Comparison of ENCODE assay signal across 12 mouse cellular contexts in the genomic region with DNA sequence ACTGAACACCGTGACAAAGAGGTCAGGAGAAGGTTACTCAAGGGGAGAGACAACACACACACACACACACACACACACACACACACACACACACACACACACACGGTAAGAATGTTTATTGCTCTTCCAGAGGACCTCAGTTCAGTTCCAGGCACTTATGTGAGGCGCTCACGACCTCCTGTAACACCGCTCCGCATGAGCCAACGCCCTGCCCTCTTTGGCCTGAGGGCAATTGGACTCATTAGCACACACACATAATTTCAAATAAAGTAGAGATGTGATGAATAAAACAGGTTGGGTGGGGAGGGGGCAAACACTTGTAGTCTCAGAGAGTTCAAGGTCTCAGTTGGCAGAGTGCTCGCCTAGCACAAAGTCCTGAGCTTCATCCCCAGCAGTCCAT. TPM values are rescaled to one million over a fixed set of nuclear protein-coding genes. Genes with fewer than 3 reads are reported as not detected.
A peak's percentile ranks its signal among the peaks of the same experiment; 100 is the strongest.
DNase-seq lines count a peak whose midpoint lies in the region; ATAC-seq and TF ChIP-seq lines count a peak whose summit lies in the region.
"Had no signal": no experiment of that assay in that cellular context is flagged by ENCODE, and none has a peak within 500 bp of the region (broad histone marks: within the 10 kb centered on the region; RNA-seq: fewer than 3 reads in every experiment).

No protein-coding gene starts in this region.

- peaks cover 38% of the 10 kb centered on the region for H3K4me1 ChIP-seq in heart, embryonic 13.5 days
- H3K4me1 ChIP-seq in lung, embryonic 16.5 days (replicated peaks; ENCODE audit: control insufficient read depth, insufficient read depth, low read length), result peaks cover 19% of the 10 kb centered on the region
- H3K4me1 ChIP-seq in intestine, embryonic 16.5 days (ENCODE audit: control insufficient read depth, insufficient read depth, low read length), result peaks cover 38% of the 10 kb centered on the region
- H3K4me1 ChIP-seq in small intestine, adult 2 months (ENCODE audit: control insufficient read depth, insufficient read depth, insufficient read length, low read length), result peaks cover 36% of the 10 kb centered on the region; the same call in 1 of the 2 replicates

- no peak for DNase-seq in heart, postnatal 4 days
- DNase-seq in lung, postnatal 25 days (ENCODE audit: low spot score), result no peak
- no peak for DNase-seq in adipocyte (ENCODE audit: low spot score)
- DNase-seq: adrenal gland, postnatal 10 days; cerebellum, adult 11 months; lung, postnatal 36 days; thymus, postnatal 14 days had no signal

- no peak for TF ChIP-seq POLR2A in small intestine, adult 2 months (IDR thresholded peaks at IDR 0.05; ENCODE audit: low read depth, low read length)

- no peak overlapping the region for H3K4me3 ChIP-seq in heart, embryonic 13.5 days
- H3K4me3 ChIP-seq in lung, embryonic 16.5 days (ENCODE audit: low read length), result no peak overlapping the region
- no peak overlapping the region for H3K4me3 ChIP-seq in intestine, embryonic 16.5 days (ENCODE audit: low read length)
- no peak overlapping the region for H3K4me3 ChIP-seq in small intestine, adult 2 months (ENCODE audit: low read depth, low read length)

- WGBS in heart, embryonic 13.5 days, result 78% methylated on average over 8 of the region's 8 CpGs
- 68% methylated on average over 8 of the region's 8 CpGs for WGBS in lung, embryonic 16.5 days
- 61% methylated on average over 8 of the region's 8 CpGs for WGBS in intestine, embryonic 16.5 days
- 38% methylated on average over 8 of the region's 8 CpGs for WGBS in small intestine, adult 2 months

- 0 out of 2 replicates have a peak overlapping the region, but pooled peaks have one; percentile 68 for H3K4me2 ChIP-seq in heart, embryonic 13.5 days
- H3K4me2 ChIP-seq in lung, embryonic 16.5 days (ENCODE audit: low read depth, low read length), result peak overlapping the region; percentile 59; the same call in 1 of the 2 replicates
- 0 out of 2 replicates have a peak overlapping the region, but pooled peaks have one; percentile 42 for H3K4me2 ChIP-seq in intestine, embryonic 16.5 days (ENCODE audit: low read depth, low read length)

- peak overlapping the region; percentile 79; the same call in 1 of the 2 replicates for H3K27ac ChIP-seq in heart, embryonic 13.5 days (replicated peaks)
- H3K27ac ChIP-seq in lung, embryonic 16.5 days (ENCODE audit: low read length), result no peak overlapping the region
- H3K27ac ChIP-seq in intestine, embryonic 16.5 days (ENCODE audit: low read length), result peak overlapping the region; percentile 85
- peak overlapping the region; percentile 79 for H3K27ac ChIP-seq in small intestine, adult 2 months (ENCODE audit: insufficient read depth, low read depth, low read length)

- H3K9me3 ChIP-seq in heart, embryonic 13.5 days, result no peaks in the 10 kb centered on the region
- no peaks in the 10 kb centered on the region for H3K9me3 ChIP-seq in lung, embryonic 16.5 days (ENCODE audit: control insufficient read depth, low read length)
- no peaks in the 10 kb centered on the region for H3K9me3 ChIP-seq in intestine, embryonic 16.5 days (ENCODE audit: control insufficient read depth, low read length)

- no peak for TF ChIP-seq CTCF in small intestine, adult 2 months (IDR thresholded peaks at IDR 0.05; ENCODE audit: extremely low read depth, insufficient read length, insufficient replicate concordance, low read depth, low read length)

- H3K36me3 ChIP-seq in heart, embryonic 13.5 days, result no peaks in the 10 kb centered on the region
- no peaks in the 10 kb centered on the region for H3K36me3 ChIP-seq in lung, embryonic 16.5 days (ENCODE audit: control insufficient read depth, insufficient read depth, low read length)
- no peaks in the 10 kb centered on the region for H3K36me3 ChIP-seq in intestine, embryonic 16.5 days (ENCODE audit: control insufficient read depth, insufficient read depth, low read length)
- no peaks in the 10 kb centered on the region for H3K36me3 ChIP-seq in small intestine, adult 2 months (ENCODE audit: control insufficient read depth, insufficient read depth, low read length)

- no peaks in the 10 kb centered on the region for H3K27me3 ChIP-seq in heart, embryonic 13.5 days (replicated peaks)
- H3K27me3 ChIP-seq in lung, embryonic 16.5 days (ENCODE audit: control insufficient read depth, insufficient read depth, low read depth, low read length), result no peaks in the 10 kb centered on the region
- H3K27me3 ChIP-seq in intestine, embryonic 16.5 days (replicated peaks; ENCODE audit: control insufficient read depth, insufficient read depth, low read length), result no peaks in the 10 kb centered on the region
- no peaks in the 10 kb centered on the region for H3K27me3 ChIP-seq in small intestine, adult 2 months (ENCODE audit: control insufficient read depth, insufficient read depth, low read length)

- no peak for ATAC-seq in heart, embryonic 13.5 days (ENCODE audit: extremely low read depth, insufficient number of reproducible peaks, low FRiP score, low TSS enrichment)
- no peak for ATAC-seq in lung, embryonic 16.5 days (ENCODE audit: low read depth)
- ATAC-seq in intestine, embryonic 16.5 days, result no peak
- no peak for ATAC-seq in cerebellum, adult (ENCODE audit: insufficient number of reproducible peaks, low FRiP score, low TSS enrichment)

- 0 out of 2 replicates have a peak overlapping the region, but pooled peaks have one; percentile 78 for H3K9ac ChIP-seq in heart, embryonic 13.5 days
- H3K9ac ChIP-seq in lung, embryonic 16.5 days (ENCODE audit: low read length), result no peak overlapping the region
- H3K9ac ChIP-seq in intestine, embryonic 16.5 days (ENCODE audit: low read depth, low read length), result no peak overlapping the region

RNA-seq across cellular contexts. Expression of gene Pcbp1, which starts 30.0 kb away (rescaled TPM):
- polyA plus RNA-seq in heart, embryonic 13.5 days (2015; fragmentation: Nextera tagmentation; extraction: Ambion mirVana), result 218 and 286 TPM in 2 replicates
- 100 to 1,000 TPM; 227 to 230 TPM for total RNA-seq in heart, postnatal 4 days (2021)
- 168 and 192 TPM in 2 replicates for polyA plus RNA-seq in lung, embryonic 16.5 days (2015; fragmentation: Nextera tagmentation; extraction: Ambion mirVana)
- 173 and 183 TPM in 2 replicates for polyA plus RNA-seq in intestine, embryonic 16.5 days (2015; fragmentation: Nextera tagmentation; extraction: Ambion mirVana)
- 244 and 314 TPM in 2 replicates for polyA plus RNA-seq in small intestine, adult 2 months (2012; rRNA removed)

RNA-seq across cellular contexts. Expression of gene C87436, which starts 58.0 kb away (rescaled TPM):
- 16.8 and 20.0 TPM in 2 replicates for polyA plus RNA-seq in heart, embryonic 13.5 days (2015; fragmentation: Nextera tagmentation; extraction: Ambion mirVana)
- total RNA-seq in heart, postnatal 4 days (2021), result 10 to 100 TPM; 10.4 to 11.2 TPM
- 23.8 and 26.7 TPM in 2 replicates for polyA plus RNA-seq in lung, embryonic 16.5 days (2015; fragmentation: Nextera tagmentation; extraction: Ambion mirVana)
- 17.9 and 21.7 TPM in 2 replicates for polyA plus RNA-seq in intestine, embryonic 16.5 days (2015; fragmentation: Nextera tagmentation; extraction: Ambion mirVana)
- polyA plus RNA-seq in small intestine, adult 2 months (2012; rRNA removed), result 2.4 and 4.1 TPM in 2 replicates
